Mouse (Mus musculus) liver, embryonic 18 days (tissue): ENCODE measurements around the gene Tbxas1. TPM values are rescaled to one million over a fixed set of nuclear protein-coding genes. Genes with fewer than 3 reads are reported as not detected.

Experiments
- polyA plus RNA-seq: library from polyadenylated mRNA; depleted of rRNA; stranded (reverse); fragments of >200 nt; gene quantifications from 2 replicates; pipeline ENCODE4 v1.2.3, GENCODE M21; 2012; rRNA removed

Gene Tbxas1
- polyA plus RNA-seq = 6.8 TPM in 2 replicates

GRCm38 (mm10) chr6:38875258-38876070 is at the start of gene Tbxas1:
Tbxas1 (plus strand) TSS chr6:38875404.

GRCm38 (mm10) chr6:38876071-38876911 is 1.1 kb downstream of the Tbxas1 start, which contains the start of gene Hipk2:
Hipk2 (minus strand) TSS chr6:38876165.

GRCm38 (mm10) chr6:39117584-39118455 is 242.6 kb downstream of the Tbxas1 start, which contains the start of gene Parp12:
Parp12 (minus strand) TSS chr6:39118349.

Other genes with a start within 250 kb of the Tbxas1 start
- 0.06 TPM in 2 replicates for gene Klrg2, start 238.2 kb upstream of the Tbxas1 start, polyA plus RNA-seq
- 0.09 and 0.17 TPM in 2 replicates for gene Clec2l, start 212.3 kb upstream of the Tbxas1 start, polyA plus RNA-seq
- gene Hipk2, start 761 bp downstream of the Tbxas1 start, polyA plus RNA-seq = 6.0 and 8.0 TPM in 2 replicates
- 14.8 and 18.5 TPM in 2 replicates for gene Parp12, start 242.9 kb downstream of the Tbxas1 start, polyA plus RNA-seq